Mouse (Mus musculus): Measurements from ENCODE around the gene Dhcr24.

GRCm38 (mm10) chr4:106581176-106581864 lies 20.5 kb downstream of the Dhcr24 start:
- TF ChIP-seq CTCF (IDR thresholded peaks at IDR 0.05; ENCODE audit: low read depth) (no peak), EP300 (IDR thresholded peaks at IDR 0.05; ENCODE audit: low read depth) (no peak)

All from liver, embryonic 14.5 days (tissue).